Mouse (Mus musculus): ENCODE data around the gene Nrgn. TPM values are rescaled to one million over a fixed set of nuclear protein-coding genes. Genes with fewer than 3 reads are reported as not detected.

Nrgn gene
- total RNA-seq, 1 experiment from 2014 or later = 6.3 TPM

- ATAC-seq (replicated peaks; ENCODE audit: insufficient number of reproducible peaks, low FRiP score, low TSS enrichment, poor library complexity, severe bottlenecking) = no peak
These were observed 56.4 kb downstream of the Nrgn start for GRCm38 (mm10) chr9:37496325-37496724.

GRCm38 (mm10) chr9:37495761-37496160 lies 56.9 kb downstream of the Nrgn start:
- ATAC-seq (replicated peaks; ENCODE audit: insufficient number of reproducible peaks, low FRiP score, low TSS enrichment, poor library complexity, severe bottlenecking) = no peak

Other genes starting within 250 kb of the Nrgn start
- 2.0 to 13.8 TPM (median 2.8 TPM) in 3 replicates for gene Ccdc15, start 204.5 kb downstream of the Nrgn start, total RNA-seq (2017)
- gene Hepacam, start 185.6 kb downstream of the Nrgn start, total RNA-seq (2017) = not detected in 3 replicates
- not detected in 3 replicates for gene Robo4, start 151.0 kb downstream of the Nrgn start, total RNA-seq (2017)
- gene Robo3, start 119.7 kb downstream of the Nrgn start, total RNA-seq (2017) = not detected in 3 replicates
- gene Msantd2, start 63.6 kb downstream of the Nrgn start, total RNA-seq (2017) = 20.9 to 44.1 TPM (median 28.5 TPM) in 3 replicates
- 3.2 TPM in 1 of 3 replicates, not detected in the others for gene Esam, start 24.8 kb downstream of the Nrgn start, total RNA-seq (2017)
- gene Vsig2, start 13.6 kb downstream of the Nrgn start, total RNA-seq (2017) = not detected in 3 replicates
- 4.1 to 10.4 TPM (median 4.7 TPM) in 3 replicates for gene Siae, start 2.8 kb upstream of the Nrgn start, total RNA-seq (2017)
- gene Spa17, start 60.8 kb upstream of the Nrgn start, total RNA-seq (2017) = 1.3 to 3.3 TPM in 2 of 3 replicates, not detected in the other
- gene Tbrg1, start 104.4 kb upstream of the Nrgn start, total RNA-seq (2017) = 27.0 to 51.1 TPM (median 38.1 TPM) in 3 replicates
- gene Panx3, start 116.3 kb upstream of the Nrgn start, total RNA-seq (2017) = not detected in 3 replicates
- gene Olfr160, start 163.3 kb upstream of the Nrgn start, total RNA-seq (2017) = not detected in 3 replicates
- gene Olfr874, start 192.2 kb upstream of the Nrgn start, total RNA-seq (2017) = not detected in 3 replicates
- not detected in 3 replicates for gene Olfr875, start 219.0 kb upstream of the Nrgn start, total RNA-seq (2017)